Mouse (Mus musculus) bone marrow, adult 2 months (tissue): Measurements from ENCODE around the gene H2-K1.

Experiments
- CTCF ChIP-seq: fragments of 200-500 bp; IDR thresholded peaks from 2 replicates; pipeline ENCODE4 v1.5.1; 2011; ENCODE audit warnings: low read length, control low read depth; ENCODE audit not compliant: control insufficient read depth, insufficient read depth
- POLR2A ChIP-seq: fragments of 200-500 bp; IDR thresholded peaks from 2 replicates; pipeline ENCODE4 v1.6.1; 2011; ENCODE audit warnings: low read depth, mild to moderate bottlenecking, control low read depth, low read length, borderline replicate concordance; ENCODE audit not compliant: control insufficient read depth

DNA sequence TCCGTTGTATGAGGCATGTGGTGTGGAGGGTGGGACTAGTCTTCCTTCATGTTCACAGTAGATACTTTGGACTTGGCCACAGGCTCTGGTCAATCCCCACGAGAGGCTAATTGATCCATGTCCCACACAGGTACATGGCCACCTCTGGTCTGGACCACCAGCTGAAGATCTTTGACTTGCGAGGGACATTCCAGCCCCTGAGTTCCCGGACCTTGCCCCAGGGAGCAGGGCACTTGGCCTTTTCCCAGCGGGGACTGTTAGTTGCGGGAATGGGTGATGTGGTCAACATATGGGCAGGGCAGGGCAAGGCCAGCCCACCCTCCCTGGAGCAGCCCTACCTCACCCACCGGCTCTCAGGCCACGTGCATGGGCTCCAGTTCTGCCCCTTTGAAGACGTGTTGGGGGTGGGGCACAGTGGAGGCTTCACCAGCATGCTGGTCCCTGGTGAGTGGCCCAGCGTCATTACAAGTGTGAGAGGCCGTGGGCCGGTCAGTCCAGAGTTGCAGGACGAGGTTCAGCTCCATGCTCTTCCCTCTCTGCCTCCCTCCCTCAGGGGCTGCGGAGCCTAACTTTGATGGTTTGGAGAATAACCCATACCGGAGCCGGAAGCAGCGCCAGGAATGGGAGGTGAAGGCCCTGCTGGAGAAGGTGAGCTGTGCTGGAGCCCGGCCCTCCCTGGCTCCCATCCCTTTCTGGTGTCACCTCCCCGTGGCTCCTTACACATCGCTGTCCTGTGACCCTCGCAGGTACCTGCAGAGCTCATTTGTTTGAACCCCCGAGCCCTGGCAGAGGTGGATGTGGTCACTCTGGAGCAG lies 51.9 kb downstream of the H2-K1 start:
- TF ChIP-seq POLR2A (no peak), CTCF (no peak)
